Mouse (Mus musculus) mature B cell (primary cell): ENCODE measurements around the gene Ece1.
"Not testable (repeated sequence)": the region's sequence is repeated elsewhere in the genome, so short reads cannot be mapped to it uniquely, and the experiment has no call there.

Experiments
- in situ Hi-C: fragments of 300-500 bp; cut with MboI; formaldehyde crosslinking; loops from 2 replicates; pipeline ENCODE4 v1.14.3; 2019

Ece1 gene

DNA sequence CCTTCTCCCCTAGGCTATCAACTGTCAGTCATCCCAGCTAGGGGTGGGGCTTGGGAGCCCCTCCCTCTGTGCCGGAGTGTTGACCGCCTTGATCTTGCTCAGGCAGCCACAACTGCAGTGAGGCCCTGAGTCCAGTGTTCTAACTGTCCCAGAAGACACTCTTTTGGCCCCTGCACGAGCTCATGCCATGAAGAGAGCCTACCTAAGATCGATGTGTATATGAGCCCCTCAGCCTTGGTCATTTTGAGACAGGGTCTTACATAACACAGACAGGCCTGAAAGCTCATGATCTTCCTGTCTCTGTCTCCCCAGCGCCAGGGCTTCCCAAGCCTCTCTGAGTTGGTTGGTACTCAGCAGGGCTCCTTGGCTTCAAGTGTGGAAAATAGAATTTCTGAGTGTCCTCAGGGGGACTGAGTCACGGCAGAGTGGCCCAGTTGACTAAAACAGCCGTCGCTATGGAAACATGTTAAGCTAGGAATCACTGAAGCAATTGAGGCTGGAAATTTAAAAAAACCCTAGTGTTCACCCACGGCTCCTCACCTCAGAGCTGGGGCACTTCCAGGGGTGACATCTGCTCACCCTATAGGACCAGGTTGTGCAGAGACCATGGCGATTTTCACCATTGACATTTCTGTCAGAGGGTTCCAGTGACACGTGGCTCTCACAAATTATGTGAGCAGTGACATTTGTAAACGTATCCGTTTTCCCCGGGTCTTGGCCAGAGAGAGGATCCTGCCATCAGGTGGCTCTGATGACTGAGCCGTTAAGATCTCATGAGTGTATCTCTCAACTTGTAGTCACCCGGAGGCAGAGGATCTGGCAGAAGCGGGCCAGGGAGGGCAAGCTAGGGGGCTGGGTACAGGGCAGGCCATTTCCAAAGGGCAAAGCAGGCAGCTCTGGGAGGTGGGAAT lies 80.1 kb downstream of the Ece1 start:
- in situ Hi-C loops = no loop called here

DNA sequence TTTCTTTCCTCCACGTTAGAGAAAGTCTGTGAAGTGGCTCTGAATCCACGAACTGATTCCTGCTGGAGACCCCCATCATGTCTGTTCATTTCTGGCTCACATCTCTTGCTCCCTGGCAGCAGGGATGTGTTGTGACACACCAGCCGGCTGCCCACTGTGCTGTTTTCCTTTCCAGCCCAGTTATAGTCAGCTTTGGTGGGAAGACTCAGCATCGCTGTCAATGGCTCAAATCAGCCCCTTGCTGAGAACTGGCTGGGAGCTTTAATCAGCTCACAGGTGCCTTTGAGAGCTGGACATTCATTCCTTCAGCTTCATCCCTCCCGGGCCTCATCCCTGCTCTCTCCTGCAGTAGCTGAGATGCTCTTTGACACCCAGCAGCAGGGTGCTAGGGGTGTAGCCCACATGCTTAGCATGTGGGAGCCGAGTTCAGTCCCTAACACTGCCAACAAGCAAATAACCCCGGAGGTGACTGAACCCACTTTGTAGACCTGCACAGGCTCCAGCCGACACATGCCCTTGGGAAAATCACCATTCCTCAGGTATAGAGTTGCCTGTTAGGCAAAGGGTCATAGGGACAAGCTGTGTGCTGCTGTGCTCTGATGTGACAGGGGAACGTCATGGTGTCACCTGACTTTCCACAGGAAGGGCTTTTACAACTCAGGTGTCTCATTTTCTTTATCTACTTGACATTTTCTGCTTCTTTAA lies 80.9 kb downstream of the Ece1 start:
- in situ Hi-C loops = no loop called here

DNA sequence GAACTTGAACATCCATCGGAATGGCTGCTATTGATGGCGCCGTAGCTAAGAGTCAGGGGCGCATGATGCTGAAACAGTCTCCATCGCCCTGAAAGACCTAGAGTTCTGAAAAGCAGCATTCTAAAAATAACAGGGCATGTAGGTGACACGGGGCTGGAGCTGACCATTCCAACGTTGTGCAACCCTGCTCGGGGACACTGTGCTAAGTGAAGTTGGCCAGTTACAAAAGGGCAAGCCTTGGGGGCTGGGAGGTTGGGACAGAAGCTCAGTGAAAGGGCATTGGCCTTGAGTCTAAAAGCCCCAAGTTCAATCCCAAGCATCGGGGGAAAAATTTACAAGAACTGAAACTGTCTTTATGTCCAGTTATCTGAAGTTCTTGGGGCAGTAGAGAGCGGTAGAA lies 81.5 kb downstream of the Ece1 start:
- in situ Hi-C loops = no loop called here

DNA sequence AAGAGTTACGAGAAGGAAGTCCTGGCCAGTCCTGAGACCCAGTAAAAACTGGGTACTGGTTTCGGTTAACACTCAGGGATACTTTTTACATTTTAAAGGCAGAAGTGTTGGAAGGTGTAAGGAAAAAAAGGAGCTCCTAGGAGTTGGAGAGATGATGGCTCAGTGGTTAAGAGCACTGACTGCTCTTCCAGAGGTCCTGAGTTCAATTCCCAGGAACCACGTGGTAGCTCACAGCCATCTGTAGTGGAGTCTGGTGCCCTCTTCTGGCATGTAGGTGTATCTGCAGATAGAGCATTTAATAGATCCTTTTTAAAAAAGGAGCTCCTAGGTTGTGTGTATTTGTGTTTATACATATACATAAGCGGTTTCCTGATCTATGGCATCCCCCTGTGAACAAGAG lies 83.3 kb downstream of the Ece1 start:
- in situ Hi-C loops = loop anchor here (5.0 kb wide), 1 partner anchor 88 kb away; no protein-coding TSS in a partner anchor

DNA sequence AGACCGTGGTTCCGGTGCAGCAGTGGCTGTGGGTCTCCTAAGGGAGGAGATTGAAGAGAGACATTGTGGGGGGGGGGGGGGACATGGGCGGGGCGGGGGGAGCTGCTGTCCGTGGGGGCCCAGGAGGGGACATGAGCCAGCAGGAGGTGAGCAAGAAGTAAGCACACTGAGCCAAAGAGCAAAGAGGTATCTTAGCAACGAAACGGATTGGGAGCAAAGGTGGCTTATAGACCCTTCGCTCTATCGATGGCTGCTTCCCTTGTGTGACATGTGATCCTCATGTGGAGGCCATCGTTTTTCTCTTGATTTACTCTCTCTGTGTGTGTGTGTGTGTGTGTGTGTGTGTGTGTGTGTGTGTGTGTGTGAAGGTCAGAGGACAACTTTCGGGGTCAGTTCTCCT lies 84.4 kb downstream of the Ece1 start:
- in situ Hi-C loops = loop anchor here (5.0 kb wide), 1 partner anchor 89 kb away; no protein-coding TSS in a partner anchor

DNA sequence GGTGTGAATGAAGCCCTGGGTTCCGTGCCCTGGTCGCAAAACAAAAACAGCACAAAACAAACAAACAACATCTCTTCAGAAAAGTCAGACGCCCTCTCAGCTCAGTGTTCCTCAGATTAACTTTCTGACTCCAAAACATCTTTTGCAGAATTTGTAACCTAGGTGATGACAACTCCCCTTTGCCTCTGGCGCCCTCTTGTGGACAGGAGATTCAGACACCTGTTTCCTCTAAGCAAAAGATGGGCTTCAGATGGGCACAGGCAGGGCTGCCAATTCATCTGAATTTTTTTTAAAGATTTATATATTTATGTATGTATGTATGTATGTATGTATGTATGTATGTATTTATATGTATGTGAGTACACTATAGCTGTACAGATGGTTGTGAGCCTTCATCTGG lies 90.8 kb downstream of the Ece1 start:
- in situ Hi-C loops = no loop called here

DNA sequence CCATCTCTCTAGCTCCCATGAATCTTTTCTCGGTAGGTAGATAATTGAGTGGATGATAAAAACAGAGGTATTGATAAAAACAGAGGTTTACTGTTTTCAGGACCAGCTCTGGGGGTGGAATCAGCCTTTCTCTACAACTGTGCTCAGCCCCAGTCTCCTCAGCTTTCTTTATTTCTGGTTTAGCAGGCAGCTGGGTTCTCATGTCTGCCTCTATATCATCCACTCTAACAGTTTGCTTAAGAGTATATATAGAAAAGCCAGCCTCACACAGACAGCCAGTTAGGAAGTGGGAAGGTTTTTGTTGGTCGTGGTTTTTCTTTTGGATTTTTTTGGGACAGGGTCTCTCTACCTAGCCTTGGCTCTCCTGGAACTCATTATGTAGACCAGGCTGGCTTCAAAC lies 92.1 kb downstream of the Ece1 start:
- in situ Hi-C loops = no loop called here

DNA sequence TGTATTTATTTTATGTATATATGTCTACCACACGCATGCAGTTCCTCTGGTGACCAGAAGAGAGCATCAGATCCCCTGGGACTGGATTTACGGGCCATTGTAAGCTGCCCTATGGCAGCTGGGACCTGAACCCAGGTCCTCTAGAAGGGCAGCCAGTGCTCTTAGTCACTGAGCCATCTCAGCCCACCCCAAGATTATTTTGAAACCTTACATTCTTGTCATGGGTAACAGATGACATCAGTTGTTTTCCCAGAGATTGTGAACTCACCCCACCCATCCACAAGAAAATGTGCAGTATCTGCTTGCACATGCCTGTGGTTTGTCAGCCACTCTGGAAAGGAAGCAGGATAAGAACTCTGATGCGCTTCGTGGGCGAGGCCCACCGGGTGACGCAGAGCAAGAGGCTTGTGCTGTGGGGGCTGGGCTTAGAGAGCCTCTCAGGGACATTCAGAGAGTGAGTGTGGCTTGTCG lies 92.9 kb downstream of the Ece1 start:
- in situ Hi-C loops = no loop called here

DNA sequence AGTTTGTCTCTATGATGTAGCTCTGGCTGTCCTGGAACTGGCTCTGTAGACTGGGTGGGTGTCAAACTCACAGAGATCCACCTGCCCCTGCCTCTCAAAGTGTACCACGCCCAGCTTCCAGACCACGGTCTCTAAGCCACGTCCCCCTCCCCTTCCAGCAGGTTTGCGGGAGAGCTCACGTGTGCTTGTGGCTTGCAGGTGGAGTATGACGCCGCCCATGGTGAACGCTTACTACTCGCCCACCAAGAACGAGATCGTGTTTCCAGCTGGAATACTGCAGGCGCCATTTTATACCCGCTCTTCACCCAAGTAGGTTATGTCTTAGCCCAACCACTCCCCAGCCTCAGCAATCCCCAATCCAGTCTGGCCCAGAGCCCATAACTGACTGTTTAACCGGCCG lies 94.2 kb downstream of the Ece1 start:
- in situ Hi-C loops = no loop called here

DNA sequence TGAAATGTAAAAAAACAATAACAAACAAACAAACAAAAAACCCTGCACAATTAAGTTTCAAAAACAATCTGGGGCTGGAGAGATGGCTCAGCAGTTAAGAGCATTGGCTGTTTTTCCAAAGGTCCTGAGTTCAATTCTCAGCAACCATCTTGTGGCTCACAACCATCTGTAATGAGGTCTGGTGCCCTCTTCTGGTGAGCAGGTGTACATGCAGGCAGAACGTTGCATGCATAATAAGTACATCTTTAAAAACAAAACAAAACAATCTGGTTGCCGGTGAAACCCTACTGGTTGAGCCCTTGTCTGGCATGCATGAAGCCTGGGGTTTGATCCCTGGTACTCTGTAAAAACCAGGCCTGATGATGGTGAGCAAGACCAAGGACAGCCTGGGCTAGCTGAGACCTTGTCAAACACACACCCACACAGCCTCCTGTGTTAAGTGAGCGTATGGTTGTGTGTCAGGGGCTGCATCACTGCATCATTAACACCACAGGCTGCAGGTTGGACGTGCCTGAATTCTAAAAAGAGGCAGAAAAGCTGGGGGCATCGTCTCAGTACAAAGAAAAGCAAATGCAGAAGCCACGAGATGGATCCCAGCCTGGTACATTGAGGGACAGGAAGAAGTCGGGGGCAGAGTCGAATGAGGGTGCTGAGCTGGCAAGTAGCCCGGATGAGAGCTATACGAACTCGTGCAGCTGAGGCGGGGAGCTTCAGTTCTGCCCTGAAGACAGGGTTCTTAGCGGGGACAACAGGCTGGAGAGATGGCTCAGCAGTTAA lies 98.0 kb downstream of the Ece1 start:
- in situ Hi-C loops = no loop called here

DNA sequence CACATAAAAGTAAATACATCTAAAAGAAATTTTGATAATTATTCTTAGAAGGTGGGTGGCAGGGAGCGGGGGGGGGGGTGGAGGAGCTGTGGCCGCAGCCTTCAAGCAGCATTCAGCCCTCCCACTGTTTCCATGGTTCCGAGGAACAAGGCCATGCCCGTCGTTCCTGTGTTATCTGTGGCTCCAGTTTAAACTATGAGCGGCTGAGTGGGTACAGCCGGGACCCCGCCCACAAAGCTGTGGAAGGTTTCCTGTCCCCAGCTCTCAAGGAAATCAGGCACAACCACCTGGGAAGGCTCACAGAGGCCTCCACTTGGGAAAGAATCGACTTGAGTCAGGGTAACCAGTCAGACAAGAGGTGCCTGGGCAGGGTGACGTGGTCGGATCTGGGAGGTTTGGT lies 98.7 kb downstream of the Ece1 start:
- in situ Hi-C loops = no loop called here

DNA sequence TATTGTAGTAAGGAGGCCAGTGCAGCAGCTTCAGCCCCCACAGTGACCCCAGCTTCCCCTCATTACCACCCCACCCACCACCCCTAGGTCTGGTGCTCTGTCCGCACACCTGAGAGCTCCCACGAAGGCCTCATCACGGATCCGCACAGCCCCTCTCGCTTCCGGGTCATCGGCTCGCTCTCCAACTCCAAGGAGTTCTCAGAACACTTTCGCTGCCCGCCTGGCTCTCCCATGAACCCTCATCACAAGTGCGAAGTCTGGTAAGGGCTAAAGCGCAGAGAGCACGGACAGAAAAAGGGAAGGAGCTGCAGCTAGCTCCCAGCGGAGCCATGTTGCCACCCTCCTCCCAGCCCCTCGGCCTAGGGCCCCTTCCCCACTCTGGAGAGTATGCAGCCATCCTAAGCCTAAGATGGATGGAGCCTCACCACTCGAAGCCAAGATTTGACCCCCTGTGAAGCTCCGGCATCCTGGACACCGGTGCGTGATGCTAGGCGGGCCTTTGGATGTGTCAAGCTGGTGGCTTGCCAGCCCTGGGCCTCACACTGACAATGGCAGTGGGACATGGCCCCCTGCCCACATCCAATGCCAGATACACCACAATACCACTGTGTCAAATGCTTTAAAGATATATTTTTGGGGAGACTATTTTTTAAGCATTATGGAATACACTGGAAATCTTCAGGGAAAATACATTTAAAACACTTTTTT lies 100.8 kb downstream of the Ece1 start:
- in situ Hi-C loops = no loop called here

DNA sequence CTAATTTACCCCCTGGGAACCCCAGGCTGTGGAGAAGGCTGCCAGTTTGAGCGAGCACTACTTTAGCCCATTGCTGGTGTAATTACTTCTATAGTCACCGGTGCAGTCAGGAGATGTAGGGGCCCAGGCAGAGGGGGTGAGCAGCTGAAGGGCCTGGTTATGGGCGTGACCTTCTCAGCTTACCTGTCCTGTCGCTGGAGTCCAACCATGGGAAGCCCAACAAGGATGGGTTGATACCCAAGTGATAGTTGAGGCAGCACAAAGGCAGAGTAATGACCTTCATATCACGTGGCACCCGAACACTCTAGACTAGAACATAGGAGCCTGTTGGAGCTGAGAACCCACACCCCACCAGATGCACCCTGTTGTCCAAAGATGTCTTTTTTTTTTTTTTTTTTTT lies 101.4 kb downstream of the Ece1 start:
- in situ Hi-C loops = no loop called here

DNA sequence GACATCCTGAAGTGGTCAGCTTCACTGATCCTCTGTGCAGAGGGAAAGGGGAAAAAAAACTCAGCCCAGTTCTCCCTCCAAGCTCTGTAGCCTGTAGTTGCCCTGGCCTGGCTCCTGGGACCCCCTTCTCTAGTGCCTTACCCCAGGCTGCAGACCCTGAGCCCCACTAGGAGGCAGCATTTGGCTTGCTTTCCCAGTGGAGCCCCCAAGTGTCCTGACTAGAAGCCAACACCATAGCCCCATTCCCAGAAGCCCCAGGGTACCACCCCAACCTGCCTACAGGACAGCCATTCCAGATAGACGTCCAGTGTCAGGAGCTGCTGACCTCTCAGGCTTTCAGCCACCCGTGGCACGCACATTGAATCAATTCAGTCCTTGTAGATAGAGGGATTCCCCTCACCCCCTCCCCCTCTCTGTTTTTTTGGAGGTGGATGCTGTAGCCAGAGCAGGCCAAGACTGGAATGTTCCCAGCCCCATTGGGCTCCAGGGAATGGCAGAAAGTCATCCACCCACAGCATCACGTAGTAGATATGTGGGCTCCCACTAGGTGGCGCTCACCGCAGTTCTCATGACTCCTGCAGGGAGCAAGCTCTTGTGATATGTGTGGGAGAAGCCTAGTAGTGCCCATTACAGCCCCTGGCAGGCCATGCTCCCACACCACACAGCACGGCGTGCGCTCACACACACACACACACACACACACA lies 102.0 kb downstream of the Ece1 start:
- in situ Hi-C loops = no loop called here

DNA sequence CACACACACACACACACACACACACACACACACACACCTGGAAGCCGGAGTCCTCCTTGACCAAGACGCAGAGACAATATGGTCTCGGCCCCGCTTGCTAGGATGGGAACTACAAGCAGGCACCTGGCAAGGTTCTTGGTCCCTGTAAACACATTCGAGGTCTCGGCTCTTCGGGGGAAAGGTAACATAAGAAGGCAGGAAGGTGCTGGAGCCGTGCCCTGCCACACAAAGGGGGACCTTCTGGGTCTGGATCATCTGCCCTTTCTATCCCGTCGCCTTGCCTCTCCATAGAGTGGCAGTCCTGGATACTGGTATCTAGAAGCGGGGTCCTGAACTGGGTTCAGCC lies 102.5 kb downstream of the Ece1 start:
- in situ Hi-C loops = no loop called here

DNA sequence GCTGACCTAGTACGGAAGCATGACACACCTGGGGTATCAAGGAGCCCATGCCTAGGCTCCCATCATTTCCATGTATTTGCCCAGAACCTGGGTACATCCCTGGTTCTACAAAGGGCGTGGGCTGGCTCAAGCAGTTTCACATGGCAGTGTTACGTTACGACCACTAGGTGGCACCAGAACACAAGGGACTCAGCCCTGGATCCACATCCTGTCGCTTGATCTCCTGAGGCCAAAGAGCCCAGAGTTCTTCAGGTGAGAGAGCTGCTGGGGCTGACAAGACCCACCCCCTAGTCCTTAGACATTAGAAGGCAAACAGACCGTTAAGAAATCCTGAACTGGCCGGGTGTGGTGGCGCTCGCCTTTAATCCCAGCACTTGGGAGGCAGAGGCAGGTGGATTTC lies 106.2 kb downstream of the Ece1 start:
- in situ Hi-C loops = no loop called here

DNA sequence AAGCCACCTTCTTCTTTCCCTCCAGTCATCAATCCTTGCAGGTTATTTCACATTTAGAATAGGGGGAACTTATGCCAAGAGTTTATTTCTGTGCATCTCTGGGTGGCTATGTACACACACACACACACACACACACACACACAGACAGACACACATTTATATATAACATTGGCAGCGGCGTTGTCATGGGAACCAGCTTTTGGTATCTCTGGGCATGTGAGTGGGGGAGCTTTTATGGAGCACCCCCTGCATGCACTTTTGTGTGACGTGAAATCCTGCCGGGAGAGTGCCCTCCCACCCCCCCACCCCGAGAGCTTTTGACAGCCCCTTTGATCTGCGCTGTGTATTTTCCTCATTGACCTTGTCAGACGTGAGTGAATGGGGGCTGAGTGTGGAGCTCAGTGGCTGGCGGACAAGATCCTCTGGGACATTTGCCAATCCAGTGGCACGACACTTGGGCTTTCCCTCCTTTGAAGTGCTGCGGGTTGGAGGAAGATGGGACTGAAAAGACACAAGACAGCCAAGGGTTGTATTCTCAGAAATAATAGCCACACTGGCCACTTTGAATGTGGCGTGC lies 108.7 kb downstream of the Ece1 start:
- in situ Hi-C loops = not testable (repeated sequence)

DNA sequence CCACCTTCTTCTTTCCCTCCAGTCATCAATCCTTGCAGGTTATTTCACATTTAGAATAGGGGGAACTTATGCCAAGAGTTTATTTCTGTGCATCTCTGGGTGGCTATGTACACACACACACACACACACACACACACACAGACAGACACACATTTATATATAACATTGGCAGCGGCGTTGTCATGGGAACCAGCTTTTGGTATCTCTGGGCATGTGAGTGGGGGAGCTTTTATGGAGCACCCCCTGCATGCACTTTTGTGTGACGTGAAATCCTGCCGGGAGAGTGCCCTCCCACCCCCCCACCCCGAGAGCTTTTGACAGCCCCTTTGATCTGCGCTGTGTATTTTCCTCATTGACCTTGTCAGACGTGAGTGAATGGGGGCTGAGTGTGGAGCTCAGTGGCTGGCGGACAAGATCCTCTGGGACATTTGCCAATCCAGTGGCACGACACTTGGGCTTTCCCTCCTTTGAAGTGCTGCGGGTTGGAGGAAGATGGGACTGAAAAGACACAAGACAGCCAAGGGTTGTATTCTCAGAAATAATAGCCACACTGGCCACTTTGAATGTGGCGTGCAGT lies 112.9 kb downstream of the Ece1 start:
- in situ Hi-C loops = not testable (repeated sequence)

DNA sequence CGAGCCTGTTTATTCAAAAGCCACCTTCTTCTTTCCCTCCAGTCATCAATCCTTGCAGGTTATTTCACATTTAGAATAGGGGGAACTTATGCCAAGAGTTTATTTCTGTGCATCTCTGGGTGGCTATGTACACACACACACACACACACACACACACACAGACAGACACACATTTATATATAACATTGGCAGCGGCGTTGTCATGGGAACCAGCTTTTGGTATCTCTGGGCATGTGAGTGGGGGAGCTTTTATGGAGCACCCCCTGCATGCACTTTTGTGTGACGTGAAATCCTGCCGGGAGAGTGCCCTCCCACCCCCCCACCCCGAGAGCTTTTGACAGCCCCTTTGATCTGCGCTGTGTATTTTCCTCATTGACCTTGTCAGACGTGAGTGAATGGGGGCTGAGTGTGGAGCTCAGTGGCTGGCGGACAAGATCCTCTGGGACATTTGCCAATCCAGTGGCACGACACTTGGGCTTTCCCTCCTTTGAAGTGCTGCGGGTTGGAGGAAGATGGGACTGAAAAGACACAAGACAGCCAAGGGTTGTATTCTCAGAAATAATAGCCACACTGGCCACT lies 117.1 kb downstream of the Ece1 start:
- in situ Hi-C loops = not testable (repeated sequence)

DNA sequence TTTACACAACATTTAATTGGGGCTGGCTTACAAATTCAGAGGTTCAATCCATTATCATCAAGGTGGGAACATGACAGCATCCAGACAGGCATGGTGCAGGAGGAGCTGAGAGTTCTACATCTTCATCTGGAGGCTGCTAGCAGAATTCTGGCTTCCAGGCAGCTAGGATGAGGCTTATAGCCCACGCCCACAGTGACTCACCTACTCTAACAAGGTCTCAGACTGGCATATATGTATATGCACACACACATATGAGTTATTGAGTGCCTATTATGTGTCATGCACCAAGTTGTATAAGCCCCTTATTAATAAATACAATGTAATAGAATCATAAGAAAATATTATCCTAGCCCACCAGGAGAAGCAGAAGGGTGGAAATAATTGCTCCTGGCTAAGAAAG lies 120.8 kb downstream of the Ece1 start:
- in situ Hi-C loops = no loop called here
